Mouse (Mus musculus) intestine, postnatal 0 days (tissue): ENCODE data around the gene Borcs6. TPM values are rescaled to one million over a fixed set of nuclear protein-coding genes. Genes with fewer than 3 reads are reported as not detected.

ENCODE experiments used
- ATAC-seq: fragments of 200-750 bp; cut with Nextera tagmentation; 2 replicates; pipeline ENCODE4 v1.8.0; 2017; ENCODE audit warnings: mild to moderate bottlenecking, moderate TSS enrichment, moderate library complexity
- H3K27ac ChIP-seq: fragments of 300-500 bp; sonication (generic); 2 replicates; pipeline ENCODE4 v1.5.1; 2014; ENCODE audit warnings: mild to moderate bottlenecking, low read depth, low read length, moderate library complexity
- H3K27me3 ChIP-seq: fragments of 300-500 bp; sonication (generic); replicated peaks from 2 replicates; pipeline ENCODE4 v1.6.1; 2014; ENCODE audit warnings: low read length, mixed read lengths; ENCODE audit not compliant: control insufficient read depth, insufficient read depth
- H3K36me3 ChIP-seq: fragments of 300-500 bp; sonication (generic); 2 replicates; pipeline ENCODE4 v1.6.1; 2014; ENCODE audit warnings: mild to moderate bottlenecking, moderate library complexity; ENCODE audit not compliant: control insufficient read depth, insufficient read depth
- H3K4me1 ChIP-seq: fragments of 300-500 bp; sonication (generic); replicated peaks from 2 replicates; pipeline ENCODE4 v1.6.1; 2014; ENCODE audit warnings: antibody characterized with exemption, low read length, mixed read lengths; ENCODE audit not compliant: control insufficient read depth, insufficient read depth
- H3K4me2 ChIP-seq: fragments of 300-500 bp; sonication (generic); replicated peaks from 2 replicates; pipeline ENCODE4 v1.6.1; 2014; ENCODE audit warnings: low read depth, mild to moderate bottlenecking, moderate library complexity
- H3K4me3 ChIP-seq: fragments of 300-500 bp; sonication (generic); 2 replicates; pipeline ENCODE4 v1.5.1; 2014; ENCODE audit warnings: low read depth, low read length
- H3K9ac ChIP-seq: fragments of 300-500 bp; sonication (generic); 2 replicates; pipeline ENCODE4 v1.6.1; 2014; ENCODE audit warnings: mild to moderate bottlenecking, low read depth, low read length
- H3K9me3 ChIP-seq: fragments of 300-500 bp; sonication (generic); 2 replicates; pipeline ENCODE4 v1.6.1; 2016; ENCODE audit warnings: mixed run types; ENCODE audit not compliant: control insufficient read depth
- CTCF ChIP-seq: sonication (generic); IDR thresholded peaks from 2 replicates; pipeline ENCODE4 v1.5.1; 2016; ENCODE audit warnings: low read depth, mild to moderate bottlenecking, control low read depth, antibody characterized with exemption, moderate library complexity
- WGBS: fragments of 180-500 bp; shearing (Covaris S2); extraction: QIAGEN DNeasy Blood & Tissue Kit; methylation state at CpG from one replicate; pipeline ENCODE4 v1.1.7; 2014; 5-methylcytosine and 5-hydroxymethylcytosine counted together
- polyA plus RNA-seq: library from polyadenylated mRNA; unstranded; fragments of >200 nt; fragmentation: Nextera tagmentation; extraction: Ambion mirVana; gene quantifications from 2 replicates; pipeline ENCODE4 v1.2.1, GENCODE M21; 2015

The Borcs6 gene
- polyA plus RNA-seq, 1 experiment from 2014 or later = 13.4 TPM

DNA sequence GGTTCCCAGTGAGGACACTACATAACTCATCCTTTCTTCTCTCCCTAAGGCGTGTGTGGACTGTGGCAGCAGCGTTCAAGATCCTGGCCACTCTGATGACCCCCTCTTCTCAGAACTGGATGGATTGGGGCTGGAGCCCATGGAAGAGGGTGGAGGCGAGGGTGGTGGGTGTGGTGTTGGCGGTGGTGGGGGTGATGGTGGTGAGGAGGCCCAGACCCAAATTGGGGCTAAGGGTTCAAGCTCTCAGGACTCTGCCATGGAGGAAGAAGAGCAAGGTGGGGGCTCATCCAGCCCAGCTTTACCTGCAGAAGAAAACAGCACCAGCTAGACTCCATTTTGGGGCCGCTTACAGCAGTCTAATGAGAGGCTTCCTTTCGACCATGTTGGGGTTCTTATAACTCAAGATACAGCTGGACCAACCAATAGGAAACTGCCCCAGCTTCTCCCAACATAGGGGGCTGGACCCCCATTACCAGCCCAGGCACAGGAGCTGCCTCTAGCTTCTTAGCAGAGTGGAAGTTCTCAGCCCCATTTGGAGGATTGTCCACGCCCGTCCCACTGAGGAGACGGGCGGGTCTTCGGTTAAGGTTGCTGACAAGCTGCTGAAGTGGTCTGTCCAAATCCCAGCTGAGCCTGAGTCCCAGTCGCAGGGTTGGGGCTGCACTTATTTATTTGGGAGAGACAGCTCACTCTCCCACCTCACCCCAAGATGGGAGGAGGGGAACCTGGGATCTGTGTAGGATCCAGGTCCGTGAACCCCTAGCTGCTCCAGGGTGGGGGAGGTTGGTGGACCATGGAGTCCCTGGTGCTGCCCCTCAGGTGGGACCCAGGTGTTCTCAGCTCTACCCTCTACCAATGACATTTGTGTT is 49.7 kb downstream of the Borcs6 start:
- H3K4me2 ChIP-seq = peak overlapping the region; percentile 65; the same call in 1 of the 2 replicates
- peaks cover 53% of the 10 kb centered on the region for H3K36me3 ChIP-seq
- H3K27me3 ChIP-seq = no peaks in the 10 kb centered on the region
- WGBS = 80% methylated on average over 13 of the region's 13 CpGs
- no peaks in the 10 kb centered on the region for H3K9me3 ChIP-seq
- ATAC-seq = no peak
- no peak overlapping the region for H3K27ac ChIP-seq
- H3K4me1 ChIP-seq = no peaks in the 10 kb centered on the region
- TF ChIP-seq CTCF = no peak
- no peak overlapping the region for H3K4me3 ChIP-seq
- H3K9ac ChIP-seq = no peak overlapping the region

DNA sequence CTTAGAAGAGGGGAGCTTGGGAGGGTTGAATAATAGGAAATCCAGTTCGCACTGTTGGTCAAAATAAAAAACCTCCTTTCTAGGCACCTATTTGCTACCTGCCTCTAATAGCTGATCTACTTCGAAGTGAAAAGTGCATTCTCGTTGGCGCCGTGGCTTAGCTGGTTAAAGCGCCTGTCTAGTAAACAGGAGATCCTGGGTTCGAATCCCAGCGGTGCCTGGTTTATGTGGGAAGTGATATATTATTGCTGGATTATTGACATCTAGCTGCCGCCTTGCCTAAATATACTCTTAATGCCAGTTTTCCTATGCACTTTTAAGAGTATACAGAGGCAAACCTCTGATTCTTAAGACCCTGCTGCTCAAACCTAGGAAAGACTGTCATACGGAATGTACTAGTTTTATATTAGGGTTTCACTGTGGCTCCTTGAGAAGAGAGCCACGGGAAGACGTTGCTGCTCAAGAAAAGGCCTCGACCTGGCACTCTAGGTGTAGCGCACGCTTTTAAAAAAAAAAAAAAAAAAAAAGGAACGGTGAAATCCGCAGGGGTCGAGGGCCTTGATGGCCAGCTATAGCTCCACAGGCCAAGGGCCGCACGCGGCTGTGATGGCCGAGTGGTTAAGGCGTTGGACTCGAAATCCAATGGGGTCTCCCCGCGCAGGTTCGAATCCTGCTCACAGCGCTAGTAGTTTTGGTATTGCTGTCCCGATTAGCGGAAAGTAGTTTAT is 51.0 kb downstream of the Borcs6 start:
- no peaks in the 10 kb centered on the region for H3K9me3 ChIP-seq
- H3K36me3 ChIP-seq = peaks cover 41% of the 10 kb centered on the region
- no peaks in the 10 kb centered on the region for H3K27me3 ChIP-seq
- H3K27ac ChIP-seq = no peak overlapping the region; the same call in 1 of the 2 replicates
- H3K4me1 ChIP-seq = no peaks in the 10 kb centered on the region
- peak; percentile 52 for ATAC-seq
- peak overlapping the region; percentile 44 for H3K9ac ChIP-seq
- no peak for TF ChIP-seq CTCF
- WGBS = 2% methylated on average over 30 of the region's 30 CpGs
- H3K4me2 ChIP-seq = peak overlapping the region; percentile 65
- H3K4me3 ChIP-seq = peak overlapping the region; percentile 42

Other genes starting within 250 kb of the Borcs6 start
- gene Ndel1, start 187.9 kb upstream of the Borcs6 start, polyA plus RNA-seq = 63.6 and 67.6 TPM in 2 replicates
- 0.04 and 0.13 TPM in 2 replicates for gene Rnf222, start 171.2 kb upstream of the Borcs6 start, polyA plus RNA-seq
- gene Rpl26, start 158.1 kb upstream of the Borcs6 start, polyA plus RNA-seq = 623 and 626 TPM in 2 replicates
- not detected in 2 replicates for gene Odf4, start 132.6 kb upstream of the Borcs6 start, polyA plus RNA-seq
- gene Arhgef15, start 102.2 kb upstream of the Borcs6 start, polyA plus RNA-seq = 2.6 and 3.4 TPM in 2 replicates
- gene Slc25a35, start 91.6 kb upstream of the Borcs6 start, polyA plus RNA-seq = 1.9 and 2.3 TPM in 2 replicates
- 13.6 and 16.5 TPM in 2 replicates for gene Rangrf, start 84.5 kb upstream of the Borcs6 start, polyA plus RNA-seq
- 6.4 and 7.2 TPM in 2 replicates for gene Pfas, start 51.3 kb upstream of the Borcs6 start, polyA plus RNA-seq
- gene Ctc1, start 43.8 kb upstream of the Borcs6 start, polyA plus RNA-seq = 9.4 and 10.7 TPM in 2 replicates
- 24.3 and 26.2 TPM in 2 replicates for gene Aurkb, start 14.1 kb upstream of the Borcs6 start, polyA plus RNA-seq
- 14.5 TPM in 2 replicates for gene Tmem107, start 11.1 kb downstream of the Borcs6 start, polyA plus RNA-seq
- 45.3 and 50.3 TPM in 2 replicates for gene Vamp2, start 28.8 kb downstream of the Borcs6 start, polyA plus RNA-seq
- gene Per1, start 35.5 kb downstream of the Borcs6 start, polyA plus RNA-seq = 7.2 and 11.3 TPM in 2 replicates
- 0.21 and 0.37 TPM in 2 replicates for gene Hes7, start 60.7 kb downstream of the Borcs6 start, polyA plus RNA-seq
- 0.12 and 0.37 TPM in 2 replicates for gene 9130213A22Rik, start 62.9 kb downstream of the Borcs6 start, polyA plus RNA-seq
- 0.31 and 0.82 TPM in 2 replicates for gene Aloxe3, start 66.2 kb downstream of the Borcs6 start, polyA plus RNA-seq
- 0.08 and 0.13 TPM in 2 replicates for gene Alox12b, start 97.3 kb downstream of the Borcs6 start, polyA plus RNA-seq
- gene Alox8, start 138.1 kb downstream of the Borcs6 start, polyA plus RNA-seq = not detected in 2 replicates
- 0.03 TPM in 1 of 2 replicates, not detected in the other for gene Gucy2e, start 177.3 kb downstream of the Borcs6 start, polyA plus RNA-seq